Mouse (Mus musculus): ENCODE measurements around the gene Pam. TPM values are rescaled to one million over a fixed set of nuclear protein-coding genes. Genes with fewer than 3 reads are reported as not detected.

Pam gene
- polyA plus RNA-seq, 1 experiment from 2014 or later: 34.4 TPM

GRCm38 (mm10) chr1:98083508-98083907, 11.9 kb downstream of the Pam start:
- ATAC-seq (ENCODE audit: low FRiP score): no peak
- 69% methylated on average over 3 of the region's 3 CpGs for WGBS
- no peaks in the 10 kb centered on the region for H3K36me3 ChIP-seq (replicated peaks; ENCODE audit: control insufficient read depth, insufficient read depth)
- H3K4me1 ChIP-seq (replicated peaks; ENCODE audit: control insufficient read depth, insufficient read depth, low read length): peaks cover 21% of the 10 kb centered on the region; the same call in 1 of the 2 replicates
- no peak overlapping the region for H3K4me3 ChIP-seq (replicated peaks; ENCODE audit: low read length)
- no peak overlapping the region for H3K27ac ChIP-seq
- H3K4me2 ChIP-seq (replicated peaks): no peak overlapping the region
- H3K9ac ChIP-seq: no peak overlapping the region
- H3K27me3 ChIP-seq (ENCODE audit: control insufficient read depth, insufficient read depth, low read length): no peaks in the 10 kb centered on the region
- no peak for DNase-seq (ENCODE audit: low spot score)
- H3K9me3 ChIP-seq (ENCODE audit: control insufficient read depth, low read length): no peaks in the 10 kb centered on the region

GRCm38 (mm10) chr1:98082988-98083387, 12.5 kb downstream of the Pam start:
- ATAC-seq (ENCODE audit: low FRiP score) (no peak), DNase-seq (ENCODE audit: low spot score) (no peak)
- Histone ChIP-seq H3K9ac (no peak overlapping the region), H3K9me3 (ENCODE audit: control insufficient read depth, low read length) (no peaks in the 10 kb centered on the region), H3K27ac (no peak overlapping the region), H3K36me3 (replicated peaks; ENCODE audit: control insufficient read depth, insufficient read depth) (no peaks in the 10 kb centered on the region), H3K27me3 (ENCODE audit: control insufficient read depth, insufficient read depth, low read length) (no peaks in the 10 kb centered on the region), H3K4me3 (replicated peaks; ENCODE audit: low read length) (no peak overlapping the region), H3K4me2 (replicated peaks) (no peak overlapping the region), H3K4me1 (replicated peaks; ENCODE audit: control insufficient read depth, insufficient read depth, low read length) (peaks cover 21% of the 10 kb centered on the region; the same call in 1 of the 2 replicates)
- 55% methylated on average over 6 of the region's 6 CpGs for WGBS

GRCm38 (mm10) chr1:98080431-98080830, 15.0 kb downstream of the Pam start:
- ATAC-seq (ENCODE audit: low FRiP score): no peak
- Histone ChIP-seq H3K36me3 (replicated peaks; ENCODE audit: control insufficient read depth, insufficient read depth) (no peaks in the 10 kb centered on the region), H3K4me1 (replicated peaks; ENCODE audit: control insufficient read depth, insufficient read depth, low read length) (0 out of 2 replicates have a peak, but pooled peaks cover 9% of the 10 kb centered on the region), H3K4me3 (replicated peaks; ENCODE audit: low read length) (no peak overlapping the region), H3K9ac (no peak overlapping the region), H3K9me3 (ENCODE audit: control insufficient read depth, low read length) (no peaks in the 10 kb centered on the region), H3K4me2 (replicated peaks) (no peak overlapping the region), H3K27ac (no peak overlapping the region), H3K27me3 (ENCODE audit: control insufficient read depth, insufficient read depth, low read length) (no peaks in the 10 kb centered on the region)
- no peak for DNase-seq (ENCODE audit: low spot score)
- 74% methylated on average over 2 of the region's 2 CpGs for WGBS

GRCm38 (mm10) chr1:98079640-98080039, 15.8 kb downstream of the Pam start:
- no peak overlapping the region for H3K4me3 ChIP-seq (replicated peaks; ENCODE audit: low read length)
- WGBS: 72% methylated on average over 7 of the region's 7 CpGs
- DNase-seq (ENCODE audit: low spot score) (no peak), ATAC-seq (ENCODE audit: low FRiP score) (no peak)
- no peaks in the 10 kb centered on the region for H3K9me3 ChIP-seq (ENCODE audit: control insufficient read depth, low read length)
- H3K27me3 ChIP-seq (ENCODE audit: control insufficient read depth, insufficient read depth, low read length): no peaks in the 10 kb centered on the region
- no peak overlapping the region for H3K9ac ChIP-seq
- H3K36me3 ChIP-seq (replicated peaks; ENCODE audit: control insufficient read depth, insufficient read depth): no peaks in the 10 kb centered on the region
- 0 out of 2 replicates have a peak, but pooled peaks cover 9% of the 10 kb centered on the region for H3K4me1 ChIP-seq (replicated peaks; ENCODE audit: control insufficient read depth, insufficient read depth, low read length)
- H3K4me2 ChIP-seq (replicated peaks): no peak overlapping the region
- no peak overlapping the region for H3K27ac ChIP-seq

GRCm38 (mm10) chr1:98078735-98079134, 16.7 kb downstream of the Pam start:
- no peak for DNase-seq (ENCODE audit: low spot score)
- Histone ChIP-seq H3K9ac (no peak overlapping the region), H3K36me3 (replicated peaks; ENCODE audit: control insufficient read depth, insufficient read depth) (no peaks in the 10 kb centered on the region), H3K4me1 (replicated peaks; ENCODE audit: control insufficient read depth, insufficient read depth, low read length) (peaks cover 8% of the 10 kb centered on the region; the same call in 1 of the 2 replicates), H3K4me3 (replicated peaks; ENCODE audit: low read length) (no peak overlapping the region), H3K27me3 (ENCODE audit: control insufficient read depth, insufficient read depth, low read length) (no peaks in the 10 kb centered on the region), H3K9me3 (ENCODE audit: control insufficient read depth, low read length) (no peaks in the 10 kb centered on the region), H3K27ac (no peak overlapping the region), H3K4me2 (replicated peaks) (no peak overlapping the region)
- ATAC-seq (ENCODE audit: low FRiP score): no peak
- 83% methylated on average over 7 of the region's 7 CpGs for WGBS

- no peak overlapping the region for H3K4me2 ChIP-seq (replicated peaks)
- no peaks in the 10 kb centered on the region for H3K27me3 ChIP-seq (ENCODE audit: control insufficient read depth, insufficient read depth, low read length)
- no peak for DNase-seq (ENCODE audit: low spot score)
- H3K9me3 ChIP-seq (ENCODE audit: control insufficient read depth, low read length): no peaks in the 10 kb centered on the region
- no peaks in the 10 kb centered on the region for H3K36me3 ChIP-seq (replicated peaks; ENCODE audit: control insufficient read depth, insufficient read depth)
- no peak overlapping the region for H3K9ac ChIP-seq
- peaks cover 10% of the 10 kb centered on the region; the same call in 1 of the 2 replicates for H3K4me1 ChIP-seq (replicated peaks; ENCODE audit: control insufficient read depth, insufficient read depth, low read length)
- no peak for ATAC-seq (ENCODE audit: low FRiP score)
- H3K27ac ChIP-seq: no peak overlapping the region
- 64% methylated on average over 4 of the region's 4 CpGs for WGBS
- H3K4me3 ChIP-seq (replicated peaks; ENCODE audit: low read length): no peak overlapping the region
Observed at GRCm38 (mm10) chr1:98073826-98074225, 21.6 kb downstream of the Pam start.

GRCm38 (mm10) chr1:98073127-98073526, 22.3 kb downstream of the Pam start:
- no peaks in the 10 kb centered on the region for H3K9me3 ChIP-seq (ENCODE audit: control insufficient read depth, low read length)
- DNase-seq (ENCODE audit: low spot score) (no peak), ATAC-seq (ENCODE audit: low FRiP score) (no peak)
- no peaks in the 10 kb centered on the region for H3K27me3 ChIP-seq (ENCODE audit: control insufficient read depth, insufficient read depth, low read length)
- no peak overlapping the region for H3K9ac ChIP-seq
- H3K4me2 ChIP-seq (replicated peaks): no peak overlapping the region
- H3K4me3 ChIP-seq (replicated peaks; ENCODE audit: low read length): no peak overlapping the region
- H3K36me3 ChIP-seq (replicated peaks; ENCODE audit: control insufficient read depth, insufficient read depth): no peaks in the 10 kb centered on the region
- no peak overlapping the region for H3K27ac ChIP-seq
- 20% methylated on average over 2 of the region's 2 CpGs for WGBS
- H3K4me1 ChIP-seq (replicated peaks; ENCODE audit: control insufficient read depth, insufficient read depth, low read length): peaks cover 10% of the 10 kb centered on the region; the same call in 1 of the 2 replicates

- 61% methylated on average over 6 of the region's 6 CpGs for WGBS
- ATAC-seq (ENCODE audit: low FRiP score): no peak; the same call in 1 of the 2 replicates
- Histone ChIP-seq H3K4me1 (replicated peaks; ENCODE audit: control insufficient read depth, insufficient read depth, low read length) (peaks cover 10% of the 10 kb centered on the region; the same call in 1 of the 2 replicates), H3K9me3 (ENCODE audit: control insufficient read depth, low read length) (0 out of 2 replicates have a peak, but pooled peaks cover 3% of the 10 kb centered on the region), H3K9ac (no peak overlapping the region), H3K4me3 (replicated peaks; ENCODE audit: low read length) (no peak overlapping the region), H3K4me2 (replicated peaks) (no peak overlapping the region), H3K27me3 (ENCODE audit: control insufficient read depth, insufficient read depth, low read length) (no peaks in the 10 kb centered on the region), H3K36me3 (replicated peaks; ENCODE audit: control insufficient read depth, insufficient read depth) (no peaks in the 10 kb centered on the region), H3K27ac (no peak overlapping the region)
- DNase-seq (ENCODE audit: low spot score): no peak
Observed at GRCm38 (mm10) chr1:98072045-98072444, 23.4 kb downstream of the Pam start.

- Histone ChIP-seq H3K27me3 (ENCODE audit: control insufficient read depth, insufficient read depth, low read length) (no peaks in the 10 kb centered on the region), H3K36me3 (replicated peaks; ENCODE audit: control insufficient read depth, insufficient read depth) (no peaks in the 10 kb centered on the region), H3K4me3 (replicated peaks; ENCODE audit: low read length) (no peak overlapping the region), H3K4me1 (replicated peaks; ENCODE audit: control insufficient read depth, insufficient read depth, low read length) (peaks cover 10% of the 10 kb centered on the region; the same call in 1 of the 2 replicates), H3K9me3 (ENCODE audit: control insufficient read depth, low read length) (0 out of 2 replicates have a peak, but pooled peaks cover 3% of the 10 kb centered on the region), H3K9ac (no peak overlapping the region), H3K27ac (no peak overlapping the region), H3K4me2 (replicated peaks) (no peak overlapping the region)
- no peak for DNase-seq (ENCODE audit: low spot score)
- WGBS: 86% methylated on average over 9 of the region's 9 CpGs
- ATAC-seq (ENCODE audit: low FRiP score): no peak
Observed at GRCm38 (mm10) chr1:98071436-98071835, 24.0 kb downstream of the Pam start.
